Mouse (Mus musculus) heart, embryonic 14.5 days (tissue): ENCODE results near the gene Rag2. TPM values are rescaled to one million over a fixed set of nuclear protein-coding genes. Genes with fewer than 3 reads are reported as not detected.

Experiments used
- ATAC-seq: fragments of 200-750 bp; cut with Nextera tagmentation; 2 replicates; pipeline ENCODE4 v1.8.0; 2017; ENCODE audit warnings: low read depth, moderate TSS enrichment; ENCODE audit not compliant: insufficient number of reproducible peaks, insufficient read depth, low FRiP score
- H3K27ac ChIP-seq, 2 experiments: fragments of 200-500 bp in 1 of 2; fragments of 300-500 bp in 1 of 2; sonication (generic) in 1 of 2; replicated peaks in 1 of 2; 2 replicates each; pipeline ENCODE4 v1.5.1; 2012 to 2014; ENCODE audit warnings: low read depth in 2 of 2, low read length in 2 of 2, control low read depth in 1 of 2, mild to moderate bottlenecking in 1 of 2, mixed read lengths in 1 of 2; ENCODE audit not compliant: control insufficient read depth in 1 of 2, insufficient read depth in 1 of 2
- H3K27me3 ChIP-seq: fragments of 300-500 bp; sonication (generic); 2 replicates; pipeline ENCODE4 v1.6.1; 2014; ENCODE audit warnings: mild to moderate bottlenecking, low read length, control low read depth; ENCODE audit not compliant: control insufficient read depth, insufficient read depth
- H3K36me3 ChIP-seq: fragments of 300-500 bp; sonication (generic); 2 replicates; pipeline ENCODE4 v1.6.1; 2014; ENCODE audit warnings: mild to moderate bottlenecking, control low read depth, low read length, mixed read lengths; ENCODE audit not compliant: control insufficient read depth, insufficient read depth
- H3K4me1 ChIP-seq, 2 experiments: fragments of 200-500 bp in 1 of 2; fragments of 300-500 bp in 1 of 2; sonication (generic) in 1 of 2; 2 replicates each; pipeline ENCODE4 v1.6.1; 2012 to 2014; ENCODE audit warnings: low read length in 2 of 2, control low read depth in 1 of 2, mixed read lengths in 1 of 2; ENCODE audit not compliant: control insufficient read depth in 2 of 2, insufficient read depth in 2 of 2
- H3K4me2 ChIP-seq: fragments of 300-500 bp; sonication (generic); 2 replicates; pipeline ENCODE4 v1.6.1; 2014; ENCODE audit warnings: mild to moderate bottlenecking, low read length
- H3K4me3 ChIP-seq, 2 experiments: fragments of 200-500 bp in 1 of 2; fragments of 300-500 bp in 1 of 2; sonication (generic) in 1 of 2; 2 replicates each; pipeline ENCODE4 v1.5.1; 2012 to 2014; ENCODE audit warnings: low read length in 2 of 2, mild to moderate bottlenecking in 2 of 2, control low read depth in 1 of 2, low read depth in 1 of 2, moderate library complexity in 1 of 2; ENCODE audit not compliant: control insufficient read depth in 1 of 2, insufficient read depth in 1 of 2
- H3K9ac ChIP-seq: fragments of 300-500 bp; sonication (generic); 2 replicates; pipeline ENCODE4 v1.6.1; 2014; ENCODE audit warnings: mild to moderate bottlenecking, low read length
- H3K9me3 ChIP-seq: fragments of 300-500 bp; sonication (generic); 2 replicates; pipeline ENCODE4 v1.6.1; 2016; ENCODE audit warnings: low read length, control low read depth; ENCODE audit not compliant: control insufficient read depth
- WGBS: fragments of 180-500 bp; shearing (Covaris S2); extraction: QIAGEN DNeasy Blood & Tissue Kit; methylation state at CpG from one replicate; pipeline ENCODE4 v1.1.7; 2014; 5-methylcytosine and 5-hydroxymethylcytosine counted together
- polyA plus RNA-seq: library from polyadenylated mRNA; unstranded; fragments of >200 nt; fragmentation: Nextera tagmentation; extraction: Ambion mirVana; gene quantifications from 2 replicates; pipeline ENCODE4 v1.2.1, GENCODE M21; 2014

Rag2 gene
- polyA plus RNA-seq, 1 experiment from 2014 or later = not detected

- ATAC-seq = no peak
- Histone ChIP-seq H3K9me3 (no peaks in the 10 kb centered on the region), H3K27ac (no peak overlapping the region), H3K9ac (no peak overlapping the region), H3K4me3 (no peak overlapping the region), H3K27me3 (0 out of 2 replicates have a peak, but pooled peaks cover 6% of the 10 kb centered on the region), H3K4me1 (0 out of 4 replicates have a peak, but pooled peaks cover 0 to 4% of the 10 kb centered on the region in 2 experiments), H3K36me3 (no peaks in the 10 kb centered on the region), H3K4me2 (no peak overlapping the region)
- 57% methylated on average over 3 of the region's 3 CpGs for WGBS
Measured at GRCm38 (mm10) chr2:101668751-101669150, 44.2 kb downstream of the Rag2 start.

GRCm38 (mm10) chr2:101673547-101673946 is 49.0 kb downstream of the Rag2 start:
- 0 out of 2 replicates have a peak, but pooled peaks cover 9% of the 10 kb centered on the region for H3K27me3 ChIP-seq
- WGBS = 71% methylated on average over 3 of the region's 3 CpGs
- H3K27ac ChIP-seq = no peak overlapping the region

GRCm38 (mm10) chr2:101678236-101679021 is 53.9 kb downstream of the Rag2 start, which contains the start of gene Traf6:
TSS of gene Traf6 (plus strand) at chr2:101678429.
- Histone ChIP-seq H3K36me3 (0 out of 2 replicates have a peak, but pooled peaks cover 5% of the 10 kb centered on the region), H3K4me2 (peak within 1 kb of the TSS; percentile 83), H3K9me3 (no peaks in the 10 kb centered on the region), H3K27ac (0 out of 4 replicates have a peak within 1 kb of the TSS, but pooled peaks of 1 of the 2 experiments have one; percentile 31), H3K4me1 (peaks cover 2 to 7% of the 10 kb centered on the region in 2 experiments; a peak in 2 of 4 replicates), H3K4me3 (peak within 1 kb of the TSS; percentile 74 to 75), H3K9ac (peak within 1 kb of the TSS; percentile 95), H3K27me3 (0 out of 2 replicates have a peak, but pooled peaks cover 5% of the 10 kb centered on the region)
- WGBS = under 1% methylated on average over 65 of the region's 68 CpGs
- ATAC-seq = peak; percentile 86

More at GRCm38 (mm10) chr2:101673547-101673946, 49.0 kb downstream of the Rag2 start:
- peaks cover 0 to 2% of the 10 kb centered on the region in 2 experiments; a peak in 1 of 4 replicates for H3K4me1 ChIP-seq
- no peak overlapping the region for H3K4me2 ChIP-seq
- H3K9ac ChIP-seq = no peak overlapping the region
- no peaks in the 10 kb centered on the region for H3K36me3 ChIP-seq
- no peak overlapping the region for H3K4me3 ChIP-seq
- no peak for ATAC-seq
- H3K9me3 ChIP-seq = no peaks in the 10 kb centered on the region

- Histone ChIP-seq H3K27me3 (no peaks in the 10 kb centered on the region), H3K9me3 (no peaks in the 10 kb centered on the region), H3K4me3 (peak overlapping the region; percentile 74 to 75), H3K4me2 (peak overlapping the region; percentile 83), H3K9ac (peak overlapping the region; percentile 95), H3K27ac (no peak overlapping the region), H3K36me3 (peaks cover 9% of the 10 kb centered on the region; the same call in 1 of the 2 replicates), H3K4me1 (peaks cover 2 to 7% of the 10 kb centered on the region in 2 experiments; a peak in 2 of 4 replicates)
- ATAC-seq = no peak
- 6% methylated on average over 15 of the region's 15 CpGs for WGBS
Measured at GRCm38 (mm10) chr2:101679164-101679784, 54.8 kb downstream of the Rag2 start.

Other genes starting within 250 kb of the Rag2 start
- not detected in 2 replicates for gene Rag1, start 24.8 kb downstream of the Rag2 start, polyA plus RNA-seq
- gene B230118H07Rik, start 24.8 kb downstream of the Rag2 start, polyA plus RNA-seq = 59.9 and 67.0 TPM in 2 replicates
- gene Traf6, start 53.7 kb downstream of the Rag2 start, polyA plus RNA-seq = 7.5 and 8.2 TPM in 2 replicates